Mouse (Mus musculus) brown adipose tissue, adult 24 weeks (tissue): ENCODE results near the gene Fgl2. TPM values are rescaled to one million over a fixed set of nuclear protein-coding genes. Genes with fewer than 3 reads are reported as not detected.

Experiments
- H3K27ac ChIP-seq: fragments of 200-500 bp; replicated peaks from 2 replicates; pipeline ENCODE4 v1.5.1; 2012; ENCODE audit warnings: low read depth, mild to moderate bottlenecking, low read length
- H3K4me1 ChIP-seq: fragments of 200-500 bp; 2 replicates; pipeline ENCODE4 v1.6.1; 2012; ENCODE audit warnings: low read length, mixed read lengths; ENCODE audit not compliant: control insufficient read depth, insufficient read depth, insufficient read length
- H3K4me3 ChIP-seq: fragments of 200-500 bp; 2 replicates; pipeline ENCODE4 v1.5.1; 2012; ENCODE audit warnings: low read depth, mild to moderate bottlenecking, low read length, moderate library complexity; ENCODE audit not compliant: insufficient read depth
- polyA plus RNA-seq: library from polyadenylated mRNA; stranded (reverse); fragments of >200 nt; gene quantifications from 2 replicates; pipeline ENCODE4 v1.2.4, GENCODE M21; 2012; ENCODE audit not compliant: missing spikeins, insufficient read depth, insufficient read length

The Fgl2 gene
- polyA plus RNA-seq, 1 experiment = 6.6 TPM

DNA sequence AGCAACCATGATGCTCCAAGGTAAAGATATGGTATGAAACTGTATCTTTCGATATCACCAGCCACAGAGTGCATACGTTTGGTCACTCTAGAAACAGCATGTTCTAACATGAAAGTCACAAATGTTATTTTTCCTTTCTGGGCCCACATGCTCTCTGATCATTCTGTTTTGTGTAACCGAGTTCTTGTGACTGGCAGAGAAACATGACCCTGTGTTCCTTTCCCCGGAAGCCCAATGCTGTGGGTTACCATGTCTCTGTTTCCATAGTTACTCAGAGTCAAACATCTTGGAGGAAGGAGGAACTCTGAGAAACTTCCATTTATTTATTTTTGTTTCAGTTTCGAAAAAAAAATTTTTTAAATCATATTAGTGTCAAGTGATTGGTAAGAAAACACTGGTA is 39.6 kb downstream of the Fgl2 start:
- H3K27ac ChIP-seq = no peak overlapping the region; the same call in 1 of the 2 replicates
- no peaks in the 10 kb centered on the region for H3K4me1 ChIP-seq
- H3K4me3 ChIP-seq = no peak overlapping the region

GRCm38 (mm10) chr5:21413322-21413721 is 40.9 kb downstream of the Fgl2 start:
- Histone ChIP-seq H3K4me1 (no peaks in the 10 kb centered on the region), H3K4me3 (no peak overlapping the region), H3K27ac (no peak overlapping the region)

- H3K4me3 ChIP-seq = no peak overlapping the region
- no peak overlapping the region for H3K27ac ChIP-seq
- no peaks in the 10 kb centered on the region for H3K4me1 ChIP-seq
These were observed 41.8 kb downstream of the Fgl2 start for GRCm38 (mm10) chr5:21414116-21414820.

GRCm38 (mm10) chr5:21418613-21419012 is 46.2 kb downstream of the Fgl2 start:
- Histone ChIP-seq H3K4me1 (no peaks in the 10 kb centered on the region), H3K27ac (no peak overlapping the region), H3K4me3 (no peak overlapping the region)

DNA sequence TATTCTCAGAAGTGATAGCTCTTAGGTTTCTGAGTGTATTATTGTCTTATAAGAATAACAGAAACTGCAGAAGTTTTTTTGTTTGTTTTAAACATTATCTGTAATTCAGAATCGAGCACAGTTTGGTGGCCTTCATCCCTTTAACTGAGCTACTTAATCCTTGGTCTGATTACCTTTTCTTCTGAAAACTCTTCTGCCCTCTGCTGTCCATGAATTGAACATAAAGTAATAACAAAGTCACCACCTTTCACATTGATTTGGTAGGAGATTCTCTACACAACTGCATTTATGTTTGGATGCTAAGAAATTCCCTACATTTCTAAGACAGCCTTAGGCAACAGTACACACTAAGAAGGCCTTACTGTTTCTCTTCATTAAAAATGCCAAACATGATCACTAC is 48.2 kb downstream of the Fgl2 start:
- no peak overlapping the region for H3K4me3 ChIP-seq
- no peak overlapping the region for H3K27ac ChIP-seq
- H3K4me1 ChIP-seq = no peaks in the 10 kb centered on the region

GRCm38 (mm10) chr5:21424614-21425602 is 52.5 kb downstream of the Fgl2 start, which contains the start of the genes Ccdc146 and Fam185a:
Gene Ccdc146, minus strand, starts transcription at chr5:21424677.
Gene Fam185a, plus strand, starts transcription at chr5:21424958.
- Histone ChIP-seq H3K27ac (no peak within 1 kb of the TSS), H3K4me3 (peak within 1 kb of the TSS; percentile 88)

GRCm38 (mm10) chr5:21426666-21427065 is 54.2 kb downstream of the Fgl2 start:
- Histone ChIP-seq H3K4me3 (no peak overlapping the region), H3K4me1 (no peaks in the 10 kb centered on the region; the same call in 1 of the 2 replicates), H3K27ac (no peak overlapping the region)

More at GRCm38 (mm10) chr5:21424614-21425602, 52.5 kb downstream of the Fgl2 start, which contains the start of the genes Ccdc146 and Fam185a:
- no peaks in the 10 kb centered on the region; the same call in 1 of the 2 replicates for H3K4me1 ChIP-seq

Other genes with a start within 250 kb of the Fgl2 start
- 0.92 and 1.1 TPM in 2 replicates for gene Gsap, start 186.4 kb upstream of the Fgl2 start, polyA plus RNA-seq
- gene Ccdc146, start 52.0 kb downstream of the Fgl2 start, polyA plus RNA-seq = not detected in 2 replicates
- 7.8 and 8.3 TPM in 2 replicates for gene Fam185a, start 52.3 kb downstream of the Fgl2 start, polyA plus RNA-seq
- 2.4 and 4.0 TPM in 2 replicates for gene Lrrc17, start 170.9 kb downstream of the Fgl2 start, polyA plus RNA-seq